Comparison of ENCODE assay signal across 14 mouse cellular contexts in the genomic region with DNA sequence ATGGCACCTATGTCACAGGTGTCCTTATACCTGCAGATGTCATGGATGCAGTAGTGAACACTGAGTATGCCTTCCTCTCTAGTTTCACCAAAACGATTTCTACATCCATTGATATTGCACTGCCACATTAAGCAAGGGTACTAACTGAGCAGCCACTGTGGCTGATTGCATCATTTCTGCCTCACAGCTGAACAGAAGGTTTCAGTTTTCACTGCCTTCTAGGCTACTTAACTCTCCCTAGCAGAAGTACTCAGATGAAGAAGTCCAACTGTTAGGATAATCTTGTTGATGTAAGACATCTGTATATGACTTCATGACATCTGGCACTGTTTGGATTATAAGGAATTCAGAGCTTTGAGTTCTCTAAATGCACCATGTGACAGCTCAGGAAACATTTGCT.
A peak's percentile ranks its signal among the peaks of the same experiment; 100 is the strongest.
DNase-seq lines count a peak whose midpoint lies in the region.
"Had no signal": no experiment of that assay in that cellular context is flagged by ENCODE, and none has a peak within 500 bp of the region (broad histone marks: within the 10 kb centered on the region; RNA-seq: fewer than 3 reads in every experiment).

No protein-coding gene starts in this region.

- DNase-seq in heart, adult 18-20 months = peak; percentile 4 to 9
- DNase-seq in heart, postnatal 4 days = no peak
- DNase-seq in kidney, postnatal 14 days = peak; percentile 3
- DNase-seq in kidney, postnatal 10 days = no peak
- peak; percentile 32 for DNase-seq in brain, adult 2 months (ENCODE audit: low read depth, low spot score)
- peak; percentile 27 for DNase-seq in lung, postnatal 10 days
- no peak for DNase-seq in MN1 (ENCODE audit: low spot score)
- no peak for DNase-seq in right cerebral cortex, postnatal 10 days (ENCODE audit: low spot score in 2 of 2)
- DNase-seq: adrenal gland, postnatal 36 days; cerebellum, postnatal 25 days; gastrocnemius, adult 2 months; liver, embryonic 13.5 days; retina, postnatal 1 day; thymus, adult 2 months had no signal

Comparison
In these comparisons a context has a peak if more than half of its experiments do, and no peak if none do; other contexts are left out.
1. DNase-seq: peak in heart, adult 18-20 months (2 of 2), kidney, postnatal 14 days (single experiment), brain, adult 2 months (single experiment) and lung, postnatal 10 days (single experiment); none in heart, postnatal 4 days (single experiment), kidney, postnatal 10 days (single experiment), MN1 (single experiment) and right cerebral cortex, postnatal 10 days (0 of 2).